Mouse (Mus musculus) kidney, postnatal 10 days (tissue): Measurements from ENCODE around the gene Arih2.
"Not testable (repeated sequence)": the region's sequence is repeated elsewhere in the genome, so short reads cannot be mapped to it uniquely, and the experiment has no call there.

ENCODE experiments used
- DNase-seq: peaks from one replicate; pipeline ENCODE4 v3.0.0; 2021; ENCODE audit warnings: mixed read lengths

The Arih2 gene

GRCm38 (mm10) chr9:108648611-108649560 is at the start of gene Arih2:
Gene Arih2 (minus strand): TSS chr9:108649386.
- DNase-seq, result peak; percentile 96

- DNase-seq, result no peak
These were observed 45.3 kb upstream of the Arih2 start for GRCm38 (mm10) chr9:108694533-108694932.

- no peak for DNase-seq
These were observed 44.8 kb upstream of the Arih2 start for GRCm38 (mm10) chr9:108693946-108694345.

GRCm38 (mm10) chr9:108692226-108693041 is 43.2 kb upstream of the Arih2 start:
- peak; percentile 76 for DNase-seq

- DNase-seq, result peak; percentile 94
These were observed 42.6 kb upstream of the Arih2 start for GRCm38 (mm10) chr9:108691846-108692225.

- DNase-seq, result no peak
These were observed 42.2 kb upstream of the Arih2 start for GRCm38 (mm10) chr9:108691371-108691770.

- DNase-seq, result peak; percentile 24
These were observed 41.7 kb upstream of the Arih2 start for GRCm38 (mm10) chr9:108690914-108691313.

- no peak for DNase-seq
These were observed 40.8 kb upstream of the Arih2 start for GRCm38 (mm10) chr9:108689993-108690392.

GRCm38 (mm10) chr9:108689106-108689505 is 39.9 kb upstream of the Arih2 start, which contains the start of gene Prkar2a:
Gene Prkar2a (plus strand): TSS chr9:108689314.
- DNase-seq, result no peak

GRCm38 (mm10) chr9:108688451-108688850 is 39.3 kb upstream of the Arih2 start:
- no peak for DNase-seq

GRCm38 (mm10) chr9:108687686-108688085 is 38.5 kb upstream of the Arih2 start:
- no peak for DNase-seq

GRCm38 (mm10) chr9:108687181-108687580 is 38.0 kb upstream of the Arih2 start:
- no peak for DNase-seq

GRCm38 (mm10) chr9:108686475-108686887 is 37.3 kb upstream of the Arih2 start:
- no peak for DNase-seq

- DNase-seq, result no peak
These were observed 30.8 kb upstream of the Arih2 start for GRCm38 (mm10) chr9:108680026-108680425.

GRCm38 (mm10) chr9:108673151-108673550 is 24.0 kb upstream of the Arih2 start:
- DNase-seq, result peak; percentile 30

- DNase-seq, result no peak
These were observed 20.7 kb upstream of the Arih2 start for GRCm38 (mm10) chr9:108669875-108670274.

GRCm38 (mm10) chr9:108662660-108663059 is 13.5 kb upstream of the Arih2 start:
- DNase-seq, result no peak

- peak; percentile 92 for DNase-seq
These were observed 12.8 kb upstream of the Arih2 start, which contains the start of gene Slc25a20 for GRCm38 (mm10) chr9:108661677-108662612. Gene Slc25a20 (plus strand): TSS chr9:108662088.

GRCm38 (mm10) chr9:108655865-108656264 is 6.7 kb upstream of the Arih2 start:
- DNase-seq, result not testable (repeated sequence)

- DNase-seq, result no peak
These were observed 5.6 kb upstream of the Arih2 start for GRCm38 (mm10) chr9:108654566-108655464.
